Mouse (Mus musculus) kidney, postnatal 0 days (tissue): ENCODE data around the gene Taf4. TPM values are rescaled to one million over a fixed set of nuclear protein-coding genes. Genes with fewer than 3 reads are reported as not detected.

ENCODE experiments used
- ATAC-seq: fragments of 200-750 bp; cut with Nextera tagmentation; replicated peaks from 2 replicates; pipeline ENCODE4 v1.8.0; 2017; ENCODE audit warnings: low read depth, moderate number of reproducible peaks, moderate TSS enrichment, moderate library complexity; ENCODE audit not compliant: low FRiP score
- DNase-seq: peaks from one replicate; pipeline ENCODE4 v3.0.0-alpha.2; 2016; ENCODE audit warnings: low spot score
- H3K27ac ChIP-seq: fragments of 300-500 bp; sonication (generic); 2 replicates; pipeline ENCODE4 v1.5.1; 2014; ENCODE audit warnings: mild to moderate bottlenecking
- H3K27me3 ChIP-seq: fragments of 300-500 bp; sonication (generic); 2 replicates; pipeline ENCODE4 v1.6.1; 2014; ENCODE audit warnings: low read length, mixed read lengths; ENCODE audit not compliant: insufficient read depth
- H3K36me3 ChIP-seq: fragments of 300-500 bp; sonication (generic); 2 replicates; pipeline ENCODE4 v1.6.1; 2014; ENCODE audit warnings: low read length, mixed read lengths; ENCODE audit not compliant: insufficient read depth
- H3K4me1 ChIP-seq: fragments of 300-500 bp; sonication (generic); replicated peaks from 2 replicates; pipeline ENCODE4 v1.6.1; 2014; ENCODE audit warnings: antibody characterized with exemption, low read length, mixed read lengths; ENCODE audit not compliant: insufficient read depth
- H3K4me2 ChIP-seq: fragments of 300-500 bp; sonication (generic); 2 replicates; pipeline ENCODE4 v1.6.1; 2014; ENCODE audit warnings: mild to moderate bottlenecking, low read length, moderate library complexity, mixed read lengths
- H3K4me3 ChIP-seq: fragments of 300-500 bp; sonication (generic); replicated peaks from 2 replicates; pipeline ENCODE4 v1.5.1; 2014; ENCODE audit warnings: low read depth, low read length
- H3K9ac ChIP-seq: fragments of 300-500 bp; sonication (generic); 2 replicates; pipeline ENCODE4 v1.6.1; 2014; ENCODE audit warnings: low read depth, low read length
- H3K9me3 ChIP-seq: fragments of 300-500 bp; sonication (generic); replicated peaks from 2 replicates; pipeline ENCODE4 v1.6.1; 2016; ENCODE audit warnings: low read length, inconsistent platforms, mixed read lengths
- CTCF ChIP-seq: IDR thresholded peaks from 2 replicates; pipeline ENCODE4 v1.5.1; 2016; ENCODE audit warnings: antibody characterized with exemption, low read depth, mild to moderate bottlenecking, moderate library complexity
- WGBS: fragments of 180-500 bp; shearing (Covaris S2); extraction: QIAGEN DNeasy Blood & Tissue Kit; methylation state at CpG from one replicate; pipeline ENCODE4 v1.1.7; 2014; 5-methylcytosine and 5-hydroxymethylcytosine counted together
- polyA plus RNA-seq: library from polyadenylated mRNA; unstranded; fragments of >200 nt; fragmentation: Nextera tagmentation; extraction: Ambion mirVana; gene quantifications from 2 replicates; pipeline ENCODE4 v1.2.1, GENCODE M21; 2015

Gene Taf4
- polyA plus RNA-seq, 1 experiment from 2014 or later, result 3.3 TPM

DNA sequence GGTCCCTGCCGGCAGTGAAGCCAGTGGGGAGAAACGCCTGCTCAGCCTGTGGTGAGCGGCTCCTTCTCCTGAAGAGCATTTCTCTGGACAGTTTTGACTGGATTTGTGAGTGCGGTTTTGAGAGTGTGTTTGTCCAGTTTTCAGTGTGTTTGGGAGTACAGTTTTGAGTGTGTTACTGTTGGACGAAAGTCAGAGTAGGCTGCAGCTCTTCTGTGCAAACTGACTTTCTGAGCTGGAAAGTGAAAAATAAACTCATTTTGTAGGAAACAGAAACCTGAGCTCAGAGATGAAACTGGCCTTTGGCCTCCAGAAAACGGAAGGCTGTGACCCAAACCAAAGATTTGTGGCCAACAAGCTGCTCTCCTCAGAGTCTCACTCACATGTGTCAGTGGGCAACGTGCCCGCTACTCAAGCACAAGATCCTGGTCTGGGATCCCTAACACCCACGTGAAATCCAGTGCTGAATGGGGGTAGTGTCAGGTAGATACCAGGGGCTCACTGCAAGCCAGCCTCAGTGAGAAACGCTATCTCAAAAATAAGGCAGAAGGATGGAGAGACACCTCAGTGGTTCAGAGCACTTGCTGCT is 10.1 kb upstream of the Taf4 start:
- Histone ChIP-seq H3K9me3 (no peaks in the 10 kb centered on the region), H3K4me3 (no peak overlapping the region), H3K4me1 (no peaks in the 10 kb centered on the region), H3K4me2 (no peak overlapping the region), H3K27me3 (no peaks in the 10 kb centered on the region), H3K36me3 (no peaks in the 10 kb centered on the region), H3K27ac (no peak overlapping the region), H3K9ac (no peak overlapping the region)
- TF ChIP-seq CTCF, result no peak
- ATAC-seq (no peak), DNase-seq (no peak)
- WGBS, result 53% methylated on average over 10 of the region's 10 CpGs

DNA sequence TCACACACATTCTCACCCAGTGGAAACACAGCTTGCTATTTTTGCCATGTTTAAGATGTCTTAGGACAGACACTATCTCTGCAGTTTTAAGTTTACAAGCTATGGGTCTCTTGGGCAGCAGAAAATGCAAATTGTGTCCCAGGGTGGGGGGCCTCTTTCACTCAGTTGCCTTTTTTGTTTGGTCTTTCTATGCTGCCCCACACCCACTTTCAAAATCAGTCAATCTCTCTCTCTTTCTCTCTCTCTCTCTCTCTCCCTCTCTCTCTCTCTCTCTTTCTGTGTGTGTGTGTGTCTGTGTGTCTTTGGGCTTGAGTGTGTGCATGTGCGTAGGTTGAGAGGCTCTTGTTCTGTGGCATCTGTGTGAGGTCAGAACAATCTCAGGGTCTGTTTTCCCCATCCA is 9.2 kb upstream of the Taf4 start:
- no peak overlapping the region for H3K4me3 ChIP-seq
- H3K36me3 ChIP-seq, result no peaks in the 10 kb centered on the region
- no peak for ATAC-seq
- H3K4me1 ChIP-seq, result no peaks in the 10 kb centered on the region
- no peaks in the 10 kb centered on the region for H3K9me3 ChIP-seq
- H3K4me2 ChIP-seq, result no peak overlapping the region
- H3K27me3 ChIP-seq, result no peaks in the 10 kb centered on the region
- H3K9ac ChIP-seq, result no peak overlapping the region
- TF ChIP-seq CTCF, result no peak
- 88% methylated on average over 1 of the region's 1 CpGs for WGBS
- no peak for DNase-seq
- no peak overlapping the region for H3K27ac ChIP-seq

DNA sequence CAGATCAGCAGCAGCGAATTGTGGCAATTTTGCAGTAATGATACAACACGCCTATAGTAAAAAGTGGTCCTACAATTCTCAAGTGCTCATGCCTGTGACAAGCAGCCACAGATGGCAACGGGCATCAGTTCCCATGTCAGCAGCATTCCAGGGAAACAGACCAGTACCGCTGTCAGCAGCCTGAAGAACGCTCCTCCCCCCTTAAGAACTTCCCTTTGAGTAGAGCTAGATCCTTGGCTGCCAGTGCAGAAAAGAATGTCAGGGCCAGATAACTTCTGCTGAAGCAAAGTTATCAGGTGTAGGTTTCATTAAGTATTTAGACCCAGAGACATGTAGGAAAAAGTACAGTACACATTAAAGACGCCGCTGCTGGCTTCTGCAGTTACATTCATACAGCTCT is 8.4 kb upstream of the Taf4 start:
- DNase-seq (peak; percentile 73), ATAC-seq (no peak)
- H3K36me3 ChIP-seq, result no peaks in the 10 kb centered on the region
- TF ChIP-seq CTCF, result no peak
- H3K9me3 ChIP-seq, result no peaks in the 10 kb centered on the region
- no peak overlapping the region for H3K4me3 ChIP-seq
- no peak overlapping the region for H3K4me2 ChIP-seq
- no peak overlapping the region for H3K9ac ChIP-seq
- 34% methylated on average over 7 of the region's 7 CpGs for WGBS
- H3K27ac ChIP-seq, result no peak overlapping the region
- H3K27me3 ChIP-seq, result no peaks in the 10 kb centered on the region
- no peaks in the 10 kb centered on the region for H3K4me1 ChIP-seq

DNA sequence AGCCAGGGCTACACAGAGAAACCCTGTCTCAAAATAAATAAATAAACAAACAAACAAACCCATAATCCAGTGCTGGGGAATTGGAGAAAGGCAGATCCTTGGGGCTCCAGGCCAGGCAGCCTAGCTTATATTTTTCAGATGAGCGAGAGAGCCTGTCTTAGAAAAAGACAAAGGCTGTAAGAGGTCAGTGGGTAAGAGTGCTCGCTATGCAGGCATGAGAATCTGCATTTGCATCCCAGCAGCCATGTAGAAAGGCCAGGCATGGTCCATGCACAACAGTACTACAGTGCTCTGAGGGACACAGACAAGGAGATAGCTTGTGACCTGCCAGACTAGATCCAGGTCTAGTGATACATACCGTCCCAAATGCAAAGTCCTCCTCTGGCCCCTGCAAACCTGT is 6.3 kb upstream of the Taf4 start:
- Histone ChIP-seq H3K4me1 (peaks cover 4% of the 10 kb centered on the region; the same call in 1 of the 2 replicates), H3K9me3 (no peaks in the 10 kb centered on the region), H3K36me3 (no peaks in the 10 kb centered on the region), H3K4me2 (no peak overlapping the region), H3K9ac (no peak overlapping the region), H3K27me3 (no peaks in the 10 kb centered on the region), H3K4me3 (no peak overlapping the region), H3K27ac (no peak overlapping the region)
- 71% methylated on average over 3 of the region's 3 CpGs for WGBS
- TF ChIP-seq CTCF, result no peak
- DNase-seq (no peak), ATAC-seq (no peak)

DNA sequence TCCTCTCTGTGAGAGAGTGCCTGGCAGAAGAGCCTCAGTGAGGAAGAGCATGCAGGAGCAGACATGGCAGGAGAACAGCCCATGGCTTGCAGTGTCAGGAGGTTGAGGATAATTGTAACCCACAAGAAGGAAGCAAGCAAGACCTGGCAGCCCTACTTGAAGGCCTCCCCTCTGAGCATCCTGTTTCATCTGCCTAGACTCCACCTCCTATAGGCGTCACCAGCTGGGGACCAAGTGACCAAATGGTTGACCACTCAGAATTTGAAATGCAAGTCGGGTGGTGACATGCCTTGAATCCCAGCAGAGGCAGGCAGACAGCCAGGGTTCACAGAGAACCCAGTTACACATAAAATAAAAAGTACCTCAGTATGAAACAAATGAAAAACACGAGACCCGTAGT is 4.2 kb upstream of the Taf4 start:
- no peak overlapping the region for H3K9ac ChIP-seq
- DNase-seq (peak; percentile 32), ATAC-seq (no peak)
- H3K27me3 ChIP-seq, result no peaks in the 10 kb centered on the region
- no peak overlapping the region for H3K4me2 ChIP-seq
- H3K27ac ChIP-seq, result no peak overlapping the region
- no peaks in the 10 kb centered on the region for H3K9me3 ChIP-seq
- 47% methylated on average over 4 of the region's 4 CpGs for WGBS
- TF ChIP-seq CTCF, result no peak
- no peak overlapping the region for H3K4me3 ChIP-seq
- no peaks in the 10 kb centered on the region for H3K36me3 ChIP-seq
- H3K4me1 ChIP-seq, result peaks cover 4% of the 10 kb centered on the region; the same call in 1 of the 2 replicates

DNA sequence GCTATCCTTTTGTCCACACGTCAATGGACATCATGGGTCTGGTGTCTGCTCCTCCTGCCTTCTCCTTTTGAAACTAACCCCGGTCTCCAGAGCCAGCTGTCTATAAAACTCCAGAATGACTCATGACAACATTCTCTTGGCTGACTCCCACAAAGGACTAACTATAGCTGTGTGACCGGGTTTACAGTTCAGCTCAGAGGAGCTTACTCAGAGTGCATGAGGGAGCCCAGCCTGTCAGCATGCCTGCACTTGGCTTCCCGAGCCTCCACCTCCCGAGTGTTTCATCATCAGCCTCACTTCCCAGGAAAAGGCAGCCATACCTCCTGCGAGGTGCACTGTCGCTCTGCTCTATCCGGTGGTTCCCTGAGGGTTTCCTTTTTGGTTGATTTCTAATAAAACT is 3.4 kb upstream of the Taf4 start:
- TF ChIP-seq CTCF, result no peak
- Histone ChIP-seq H3K36me3 (no peaks in the 10 kb centered on the region), H3K9ac (no peak overlapping the region), H3K4me3 (no peak overlapping the region), H3K4me1 (peaks cover 8% of the 10 kb centered on the region), H3K27me3 (no peaks in the 10 kb centered on the region), H3K9me3 (no peaks in the 10 kb centered on the region), H3K27ac (no peak overlapping the region), H3K4me2 (no peak overlapping the region)
- WGBS, result 44% methylated on average over 8 of the region's 8 CpGs
- ATAC-seq (no peak), DNase-seq (peak; percentile 61)

DNA sequence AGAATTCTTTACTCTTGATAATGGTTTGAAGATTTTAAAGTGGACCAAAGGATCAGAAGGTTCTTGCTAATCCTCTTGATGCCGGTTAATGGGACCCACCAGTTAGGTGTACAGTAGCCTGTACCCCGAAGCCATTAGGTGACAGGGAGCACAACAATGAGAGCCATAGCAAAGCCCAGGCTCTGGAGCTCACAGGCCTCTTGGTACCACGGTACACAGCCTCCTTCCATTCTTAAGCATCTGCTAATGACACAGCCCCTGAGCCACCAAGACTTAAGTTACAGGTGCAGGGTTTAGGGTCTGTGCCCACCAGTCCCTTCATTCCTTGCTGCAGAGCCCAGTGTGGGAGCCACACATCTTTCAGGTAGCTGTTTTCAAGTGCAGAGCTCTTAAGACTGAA is 1.8 kb upstream of the Taf4 start:
- H3K36me3 ChIP-seq, result no peaks in the 10 kb centered on the region
- ATAC-seq (no peak), DNase-seq (no peak)
- peaks cover 22% of the 10 kb centered on the region for H3K4me1 ChIP-seq
- 75% methylated on average over 3 of the region's 3 CpGs for WGBS
- H3K4me3 ChIP-seq, result no peak overlapping the region
- TF ChIP-seq CTCF, result no peak
- H3K9ac ChIP-seq, result no peak overlapping the region
- no peak overlapping the region for H3K4me2 ChIP-seq
- no peaks in the 10 kb centered on the region for H3K27me3 ChIP-seq
- H3K9me3 ChIP-seq, result no peaks in the 10 kb centered on the region
- no peak overlapping the region for H3K27ac ChIP-seq
